Mouse (Mus musculus): Measurements from ENCODE around the gene Mast3.
A peak's percentile ranks its signal among the peaks of the same experiment; 100 is the strongest.
"Not testable (repeated sequence)": the region's sequence is repeated elsewhere in the genome, so short reads cannot be mapped to it uniquely, and the experiment has no call there.

Mast3 gene

DNA sequence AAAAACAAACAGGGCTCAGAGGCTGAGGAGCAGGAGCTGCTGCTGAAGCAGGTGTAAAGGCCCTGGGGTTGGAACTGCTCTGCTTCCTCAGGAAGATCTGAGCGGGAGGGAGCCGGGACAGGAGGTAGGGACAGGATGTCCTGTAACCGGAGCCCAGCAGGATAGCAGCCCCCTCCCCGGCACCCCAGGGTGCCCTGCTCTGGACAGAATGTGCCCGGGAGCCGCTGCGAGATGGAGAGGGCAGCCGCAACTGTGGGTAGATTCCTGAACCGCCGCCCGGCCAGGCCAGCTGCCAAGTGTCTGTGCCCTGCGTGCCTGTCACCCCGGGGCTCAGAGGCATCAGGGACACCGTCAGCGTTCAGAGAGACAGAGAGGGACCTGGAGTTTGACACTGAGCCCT, 28.7 kb upstream of the Mast3 start:
- peak; percentile 46 to 52 for DNase-seq

DNA sequence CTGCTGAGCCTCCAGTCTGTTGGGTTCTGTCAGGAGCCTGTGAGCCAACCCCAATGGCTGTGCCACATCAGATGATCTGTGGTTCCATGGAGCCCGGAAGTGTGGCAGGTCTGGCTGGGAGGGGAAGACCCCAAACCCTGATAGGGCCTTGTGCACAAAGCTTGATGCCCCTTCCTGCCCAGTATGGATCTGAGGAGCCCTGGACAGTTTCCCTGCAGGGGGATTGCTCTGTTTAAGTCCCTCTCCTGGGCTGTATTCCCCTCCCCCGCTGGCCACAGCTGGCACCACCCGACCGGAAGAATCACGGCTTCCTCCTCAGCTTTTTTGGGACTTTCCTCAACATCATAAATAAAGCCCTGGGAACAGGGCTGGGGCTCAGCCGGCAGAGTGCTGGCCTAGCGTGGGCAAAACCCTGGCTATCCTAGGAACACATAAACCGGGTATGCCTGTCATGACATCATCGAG, 28.2 kb upstream of the Mast3 start:
- DNase-seq, result no peak

DNA sequence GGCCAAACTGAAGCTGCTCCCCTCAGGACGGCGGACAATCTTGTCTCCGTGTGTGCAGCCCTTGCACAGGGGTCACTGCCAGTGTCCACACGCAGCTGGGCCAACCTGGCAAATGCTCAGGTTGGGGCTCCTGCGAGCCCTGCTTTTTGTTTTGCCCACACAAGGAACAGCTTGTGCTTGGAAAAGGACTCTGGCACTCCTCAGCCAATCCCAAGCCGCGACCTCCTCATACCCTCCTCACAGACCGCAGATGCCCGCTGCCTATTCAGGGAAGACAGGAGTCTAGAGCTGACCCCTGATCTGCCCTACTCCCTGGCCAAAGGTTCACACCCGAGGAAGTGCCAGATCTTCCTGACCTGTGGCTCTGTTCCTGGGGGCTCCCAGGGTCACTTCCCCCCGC, 27.5 kb upstream of the Mast3 start:
- no peak for DNase-seq

DNA sequence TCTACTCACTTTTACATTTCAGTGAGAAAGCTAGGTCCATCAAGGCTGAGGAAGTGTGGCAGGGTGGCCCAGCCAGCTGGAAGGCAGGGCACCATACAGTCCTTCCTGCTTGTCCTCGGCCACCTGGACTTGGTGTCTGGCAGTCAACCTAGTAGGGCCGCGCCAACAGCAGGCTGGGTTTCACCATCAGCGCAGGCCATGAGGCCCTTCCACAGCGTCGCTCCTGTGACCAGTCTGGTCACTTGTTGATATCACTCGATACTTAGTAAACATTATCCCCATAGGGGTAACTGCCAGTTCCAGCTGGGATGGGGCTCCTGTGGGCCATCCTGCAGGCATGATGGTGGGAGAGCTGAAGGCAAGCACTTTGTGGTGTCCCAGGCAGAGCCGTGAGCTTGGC, 26.7 kb upstream of the Mast3 start:
- no peak for DNase-seq

DNA sequence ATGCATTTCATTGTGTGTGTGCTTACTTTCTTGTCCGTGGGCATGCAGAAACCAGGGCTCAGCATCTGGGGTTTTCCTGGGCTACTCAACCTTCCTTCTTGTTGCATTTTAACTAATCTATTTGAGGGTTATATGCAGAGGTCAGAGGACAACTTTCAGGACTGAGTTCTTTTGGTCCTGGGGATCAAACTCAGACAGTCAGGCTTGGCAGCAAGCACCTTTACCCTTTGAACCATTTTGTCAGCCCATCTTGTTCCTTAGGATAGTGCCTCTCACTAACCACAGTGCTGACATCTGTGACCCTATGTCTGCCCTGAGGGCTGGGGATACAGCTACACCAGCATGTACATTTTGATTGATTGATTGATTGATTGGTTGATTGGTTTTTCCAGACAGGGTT, 22.9 kb upstream of the Mast3 start:
- DNase-seq, result no peak

DNA sequence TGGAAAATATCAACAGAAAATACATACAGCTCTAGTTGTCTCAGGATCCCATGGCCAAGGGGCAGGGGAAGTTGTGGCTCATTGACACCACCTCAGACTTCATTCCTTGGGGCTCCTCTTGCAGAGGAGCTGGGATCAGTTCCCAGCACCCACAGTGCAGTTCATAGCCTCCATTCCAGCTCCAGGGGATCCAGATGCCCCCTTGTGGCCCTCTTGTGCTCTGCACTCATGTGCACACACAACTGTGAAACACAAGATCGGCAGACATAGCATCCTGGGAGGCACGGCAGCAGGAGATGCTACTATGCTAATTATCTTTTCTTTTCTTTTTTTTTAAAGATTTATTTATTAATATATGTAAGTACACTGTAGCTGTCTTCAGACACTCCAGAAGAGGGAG, 22.2 kb upstream of the Mast3 start:
- no peak for DNase-seq

DNA sequence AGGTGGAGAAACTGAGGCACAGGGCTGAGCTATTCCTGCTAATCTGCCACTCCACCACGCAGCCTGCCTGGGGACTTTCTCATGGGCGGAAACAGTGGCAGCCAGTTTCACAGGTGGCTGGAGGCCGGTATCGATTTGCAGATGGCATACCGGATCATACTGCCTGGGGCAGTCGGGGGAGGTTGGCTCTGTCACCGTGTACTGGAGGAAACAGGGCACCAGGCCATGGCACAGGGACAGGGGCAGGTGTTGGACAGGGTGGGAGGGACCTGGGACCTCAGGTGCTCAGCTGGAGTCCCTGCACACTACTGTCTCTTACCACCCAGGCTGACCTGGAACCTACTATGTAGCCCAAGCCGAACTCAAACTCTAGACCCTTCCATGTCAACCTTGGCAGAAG, 21.0 kb upstream of the Mast3 start:
- DNase-seq, result no peak

DNA sequence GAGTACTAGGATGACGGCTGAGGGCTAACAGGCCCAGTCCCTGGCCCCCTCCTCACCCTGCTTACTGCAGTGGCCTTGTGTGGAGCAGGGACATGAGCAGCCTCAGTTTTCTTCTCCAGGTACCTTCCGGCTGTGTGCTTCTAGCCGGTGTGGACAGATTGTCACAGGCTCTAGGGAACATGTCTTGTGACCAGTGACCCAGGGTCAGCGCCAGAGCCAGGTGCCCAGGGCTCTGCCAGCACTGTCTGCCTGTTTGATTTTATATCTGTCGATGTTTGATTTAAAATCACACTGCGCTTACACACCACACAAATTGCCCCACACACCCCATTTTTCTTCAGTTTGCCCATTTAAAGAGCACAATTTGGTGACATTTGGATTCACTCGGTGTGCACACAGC, 18.9 kb upstream of the Mast3 start:
- no peak for DNase-seq

DNA sequence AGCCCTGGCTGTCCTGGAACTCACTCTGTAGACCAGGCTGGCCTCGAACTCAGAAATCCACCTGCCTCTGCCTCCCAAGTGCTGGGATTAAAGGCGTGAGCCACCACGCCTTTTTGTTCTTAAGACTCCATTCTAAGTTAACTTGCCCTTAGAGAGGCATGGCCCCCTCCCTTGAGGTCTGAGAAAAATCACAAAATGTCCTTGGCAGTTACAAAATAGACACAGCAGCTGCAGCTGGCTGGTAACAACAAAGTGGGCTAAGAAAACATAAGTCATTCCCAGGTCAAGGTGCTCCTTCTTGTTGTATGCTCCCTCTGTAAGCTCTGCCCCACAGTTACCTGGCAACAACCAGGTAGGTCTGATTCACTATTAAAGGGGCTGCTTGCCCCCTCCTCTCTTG, 17.7 kb upstream of the Mast3 start:
- DNase-seq, result not testable (repeated sequence)

DNA sequence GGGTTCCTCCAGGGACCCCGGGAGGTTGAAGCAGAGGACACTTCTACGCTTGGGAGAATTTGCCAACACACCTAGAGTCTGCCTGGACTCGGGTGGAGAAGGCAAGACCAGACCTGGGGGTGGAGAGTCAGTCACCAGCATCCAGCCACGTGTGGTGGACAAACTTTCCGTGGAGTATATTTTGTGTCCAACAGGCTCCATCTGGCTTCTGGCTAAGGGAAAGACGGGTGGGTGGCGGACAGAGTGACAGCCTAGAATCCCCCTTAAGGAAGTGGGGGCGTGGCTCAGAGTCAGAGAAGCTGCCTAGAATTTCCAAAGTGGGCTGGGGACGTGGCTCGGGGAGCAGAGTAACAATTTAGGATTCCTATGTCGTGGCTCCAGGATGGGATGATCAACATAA, 17.1 kb upstream of the Mast3 start:
- no peak for DNase-seq

DNA sequence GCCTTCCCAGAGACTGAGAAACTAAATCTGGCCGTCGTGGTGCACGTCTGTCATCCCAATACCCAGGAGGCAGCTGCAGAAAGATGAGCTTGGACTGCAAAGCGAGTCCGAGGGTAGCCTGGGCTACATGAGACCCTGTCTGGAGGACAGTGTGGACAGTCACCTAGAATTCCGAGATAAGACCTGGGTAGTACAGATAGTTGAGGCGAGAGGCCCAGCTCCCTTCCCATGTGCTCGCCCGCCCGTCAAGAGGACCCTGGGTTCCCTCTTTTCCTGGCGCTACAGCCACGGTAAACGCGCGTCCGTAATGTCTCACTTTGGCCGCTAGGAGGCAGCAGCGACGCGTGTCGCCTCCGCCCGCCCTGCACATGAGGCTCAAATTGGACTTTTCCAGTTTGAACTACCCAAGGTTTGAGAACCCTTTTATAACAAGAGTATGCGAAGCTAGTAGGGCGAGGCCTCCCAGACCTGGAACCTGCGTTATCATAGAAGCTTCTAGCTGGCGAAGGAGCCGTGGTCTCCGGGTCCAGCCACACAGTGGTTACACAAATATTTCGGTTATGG, 16.6 kb upstream of the Mast3 start:
- DNase-seq, result peak; percentile 52 to 81

DNA sequence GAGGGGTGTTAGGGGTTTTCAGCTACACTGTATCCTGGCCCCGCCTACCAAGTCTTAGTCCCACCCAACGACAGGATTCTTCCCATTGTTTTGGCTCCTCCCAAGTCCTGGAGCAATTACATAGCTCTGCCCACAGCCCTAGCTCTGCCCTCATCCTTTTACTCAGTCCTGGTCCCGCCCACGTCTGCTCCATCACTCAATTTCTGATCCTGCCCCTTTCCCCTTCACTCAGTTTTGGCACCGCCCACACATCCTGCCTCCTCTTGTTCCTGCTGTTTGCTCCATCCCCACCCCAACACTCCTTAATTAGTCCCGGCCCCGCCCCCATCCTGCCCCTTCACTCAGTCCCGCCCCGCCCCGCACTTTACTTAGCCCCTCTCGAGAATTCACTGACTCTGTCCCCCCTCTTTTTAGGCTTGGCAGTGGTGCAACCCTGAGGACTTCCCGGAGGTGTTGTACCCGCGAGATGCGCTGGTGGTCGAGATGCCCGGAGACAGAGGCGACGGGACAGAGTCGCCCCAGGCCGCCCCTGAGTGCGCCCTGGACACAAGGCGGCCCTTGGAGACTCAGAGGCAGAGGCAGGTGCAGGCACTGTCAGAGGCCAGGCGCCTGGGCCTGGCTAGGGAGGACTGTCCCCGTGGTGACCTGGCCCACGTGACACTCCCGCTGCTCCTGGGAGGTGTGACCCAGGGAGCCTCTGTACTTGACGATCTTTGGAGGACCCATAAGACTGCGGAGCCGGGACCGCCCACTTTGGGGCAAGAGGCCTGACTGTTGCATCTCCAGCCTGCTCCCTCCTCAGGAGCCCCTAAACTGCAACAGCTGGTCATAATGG, 15.5 kb upstream of the Mast3 start:
- peak in 1 of 2 experiments; percentile 34 for DNase-seq

DNA sequence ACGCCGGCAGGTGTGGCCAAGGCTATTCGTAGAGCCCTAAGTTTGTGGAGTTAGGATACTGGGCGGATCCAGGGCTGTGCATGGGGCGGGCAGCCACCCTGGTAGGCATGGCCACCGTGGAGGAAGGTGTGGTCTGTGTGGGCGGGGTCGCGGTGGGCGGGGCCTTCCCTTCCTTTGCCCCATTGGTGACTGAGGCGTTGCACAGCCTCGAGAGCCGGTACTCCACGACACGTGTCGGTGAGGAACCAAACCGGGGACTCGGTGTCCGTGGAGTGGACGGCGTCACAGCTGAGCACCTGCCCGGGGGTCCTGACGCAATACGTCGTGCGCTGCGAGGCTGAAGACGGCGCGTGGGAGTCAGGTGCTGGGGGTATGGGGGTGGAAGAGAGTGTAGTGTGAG, 11.8 kb upstream of the Mast3 start:
- no peak for DNase-seq

DNA sequence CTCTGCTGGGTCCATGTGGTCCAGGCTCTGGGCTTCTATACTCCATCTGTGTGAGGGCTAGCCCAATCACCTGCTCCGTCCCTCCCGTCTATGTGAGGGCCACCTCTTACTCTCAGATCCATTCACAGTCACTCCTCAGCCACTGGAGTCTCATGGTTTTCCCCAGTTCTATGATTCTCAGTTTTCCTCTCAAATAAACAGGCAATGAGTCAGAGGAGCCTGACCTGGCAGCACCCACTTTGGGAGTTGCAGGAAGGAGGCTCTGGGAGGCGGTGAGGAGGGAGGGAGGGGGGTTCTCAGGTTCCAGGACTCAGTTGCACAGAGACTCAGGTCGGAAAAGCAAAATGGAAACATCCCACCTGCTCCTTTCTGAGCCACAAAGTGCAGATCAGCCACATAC, 8.0 kb upstream of the Mast3 start:
- no peak for DNase-seq

DNA sequence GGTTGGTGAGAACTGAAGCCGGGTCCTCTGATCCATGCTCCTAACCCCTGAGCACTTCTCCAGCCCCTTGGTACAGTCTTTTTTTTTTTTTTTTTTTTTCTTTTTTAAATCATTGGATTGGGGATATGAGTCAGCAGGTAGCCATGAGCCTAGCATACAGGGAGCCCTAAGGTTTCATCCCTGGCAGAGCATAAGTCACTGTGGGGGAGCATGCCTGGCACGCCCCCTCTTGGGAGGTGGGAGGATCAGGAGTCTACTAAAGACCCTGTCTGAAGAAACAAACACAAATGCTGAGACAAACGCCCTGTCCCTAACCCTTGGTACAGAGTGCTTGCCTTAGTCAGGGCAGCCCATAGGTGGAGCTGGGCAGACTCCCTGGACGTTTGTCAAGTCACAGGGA, 7.2 kb upstream of the Mast3 start:
- no peak for DNase-seq

DNA sequence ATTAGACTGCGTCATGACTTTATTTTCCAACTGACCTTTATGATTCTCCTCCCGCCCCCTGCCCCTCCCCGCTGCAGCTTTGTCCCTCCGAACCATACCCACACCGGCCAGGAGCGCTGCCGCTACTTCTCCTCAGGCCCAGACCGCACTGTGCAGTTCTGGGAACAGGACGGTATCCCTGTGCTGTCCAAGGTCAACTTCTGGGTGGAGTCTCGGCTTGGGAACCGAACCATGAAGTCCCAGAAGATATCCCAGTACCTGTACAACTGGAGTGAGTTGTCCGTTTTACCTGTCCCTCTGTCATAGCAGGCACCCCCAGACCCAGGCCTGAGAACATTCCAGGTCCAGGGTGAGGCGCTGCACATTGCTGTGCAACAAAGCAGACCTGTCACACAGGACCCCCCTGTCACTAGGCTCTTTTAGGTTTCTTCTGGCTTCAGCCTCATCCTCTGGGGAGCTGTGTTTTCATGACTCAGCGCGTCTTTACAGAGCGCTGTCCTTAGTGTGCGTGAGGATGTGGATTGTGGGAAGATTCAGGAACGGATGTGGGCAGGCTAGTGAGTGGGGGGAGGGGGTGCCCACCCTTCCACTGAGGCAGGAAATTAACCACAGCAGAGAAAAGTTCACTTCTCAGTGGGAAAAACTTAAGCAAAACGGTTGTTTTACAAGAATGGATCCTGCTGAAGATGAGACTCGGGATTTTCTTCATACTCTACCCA, 6.3 kb upstream of the Mast3 start:
- no peak for DNase-seq

DNA sequence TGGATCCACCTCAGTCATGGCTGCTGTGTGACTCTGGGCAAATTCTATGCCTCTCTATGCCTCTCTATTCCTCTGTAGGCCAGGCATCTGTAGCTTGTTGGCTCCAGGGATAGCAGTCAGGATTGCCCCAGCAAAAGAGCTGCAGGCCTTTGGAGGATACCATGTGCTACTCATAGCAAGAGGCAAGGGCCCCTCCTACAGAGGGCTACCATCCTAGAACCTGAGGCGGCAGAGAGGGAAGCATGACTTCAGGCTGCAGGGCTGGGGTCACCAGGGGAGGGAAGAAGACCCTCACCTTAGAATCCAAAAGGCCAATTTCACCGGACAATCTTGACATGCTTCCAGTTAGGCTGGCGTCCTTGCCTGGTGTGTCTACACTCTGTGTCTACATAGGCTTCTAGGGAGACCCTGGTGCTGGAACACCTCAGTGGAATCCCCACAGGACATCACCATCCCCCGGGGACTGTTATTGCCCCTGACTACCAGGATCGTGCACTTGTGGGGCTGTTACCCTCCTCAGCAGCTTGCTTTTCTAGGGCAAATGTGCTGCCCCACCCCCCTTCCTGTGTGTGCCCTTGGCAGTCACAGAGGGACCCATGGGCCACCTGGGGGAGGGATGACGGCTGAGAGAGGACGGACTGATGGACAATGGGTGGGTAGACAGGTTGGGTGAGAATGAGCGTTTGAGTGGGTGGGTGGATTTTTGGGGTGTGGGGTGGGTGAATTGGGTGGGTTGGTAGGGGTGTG, 4.3 kb upstream of the Mast3 start:
- DNase-seq, result no peak

DNA sequence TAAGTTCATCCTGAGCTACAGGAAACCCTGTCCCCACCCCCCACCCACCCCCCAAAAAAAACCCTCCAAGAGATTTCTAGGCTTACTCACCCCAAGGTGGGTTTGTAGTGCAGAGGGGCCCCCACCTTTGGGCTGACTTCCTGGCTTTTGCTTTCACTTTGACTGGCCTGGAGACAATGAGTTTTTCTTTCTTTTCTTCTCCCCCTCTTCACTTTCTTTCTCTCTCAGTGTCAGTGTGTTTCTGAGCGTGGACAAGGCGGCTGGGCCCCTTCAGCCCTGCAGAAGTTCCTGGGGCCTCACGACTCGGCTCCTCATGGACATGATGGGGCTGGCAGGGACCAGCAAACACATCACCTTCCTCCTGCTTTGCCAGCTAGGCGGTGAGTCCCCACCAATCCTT, 3.4 kb upstream of the Mast3 start, which contains the start of gene Il12rb1:
TSS of gene Il12rb1 (plus strand) at position 211 of the 400 bp plus-strand sequence.
- DNase-seq, result no peak

DNA sequence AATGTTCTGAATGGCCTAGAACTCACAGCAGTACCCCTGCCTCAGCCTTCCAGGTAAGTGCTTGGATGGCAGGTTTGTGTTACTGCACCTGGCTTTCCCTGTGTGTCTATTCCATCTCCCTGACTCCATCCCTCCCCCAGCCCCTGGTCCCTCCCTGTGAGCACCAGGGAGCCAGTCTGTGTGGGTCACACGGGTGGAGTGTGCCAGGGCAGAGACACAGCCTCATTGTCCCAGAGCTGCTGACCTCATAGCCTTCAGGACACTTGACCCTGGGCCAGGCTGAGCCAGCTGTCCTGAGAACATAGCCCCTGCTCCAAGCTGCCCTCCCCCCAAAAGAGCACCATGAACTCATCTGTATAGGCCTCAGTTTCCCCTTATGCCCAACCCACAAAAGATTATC, 2.5 kb upstream of the Mast3 start:
- no peak for DNase-seq

DNA sequence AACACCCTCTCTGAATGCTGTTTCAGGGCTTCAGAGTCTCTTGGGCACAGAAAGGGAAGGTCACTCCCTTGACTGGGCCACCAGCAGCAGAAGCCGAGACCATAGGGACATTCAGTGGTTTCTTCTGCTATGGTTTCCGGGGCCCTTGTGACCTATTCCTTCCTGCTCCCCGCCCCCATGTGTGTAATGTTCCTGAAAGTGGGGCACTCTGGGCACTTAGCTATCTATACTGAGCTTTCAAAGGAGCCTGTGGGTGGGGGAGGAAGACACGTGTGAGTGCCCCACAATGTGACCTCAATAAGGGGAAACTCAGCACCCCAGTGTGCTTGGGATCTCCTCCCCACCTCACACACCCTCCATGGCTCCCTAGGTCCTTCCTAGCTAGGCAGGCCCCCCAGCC, 1.7 kb upstream of the Mast3 start:
- no peak for DNase-seq

DNA sequence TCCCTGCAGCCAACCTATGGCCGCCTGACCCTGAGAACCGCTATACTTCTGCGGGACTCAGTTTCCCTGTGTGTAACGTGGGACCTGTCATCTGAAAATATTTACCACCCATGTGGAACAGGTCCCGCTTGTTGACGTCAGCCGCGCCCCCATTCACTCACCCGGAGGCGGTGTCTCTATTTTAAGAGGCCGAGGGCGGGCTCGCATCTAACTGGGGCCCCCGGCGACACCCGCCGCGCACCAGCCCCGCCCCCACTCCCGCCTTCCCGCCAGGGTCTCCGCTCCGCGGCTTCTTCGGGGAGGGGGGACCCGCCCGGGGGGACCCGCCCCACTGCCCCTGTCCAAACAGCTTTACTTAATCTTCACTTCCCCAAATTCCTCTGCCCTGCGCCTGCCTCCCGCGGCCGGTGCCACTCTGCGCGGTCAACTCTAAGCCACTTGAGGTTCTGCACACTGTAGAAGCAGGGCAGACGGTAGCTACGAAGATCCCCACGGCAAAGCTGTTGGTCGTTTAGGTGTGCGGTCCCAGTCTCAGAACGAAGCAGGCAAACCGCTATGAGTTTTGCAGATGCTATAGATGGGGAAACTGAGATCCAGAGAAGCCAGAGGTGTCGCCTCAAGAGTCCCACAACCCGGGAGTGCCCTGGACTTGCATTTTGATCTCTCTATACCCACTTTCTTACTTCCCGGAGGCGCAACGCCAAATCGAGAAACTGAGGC, 933 bp downstream of the Mast3 start:
- no peak for DNase-seq

DNA sequence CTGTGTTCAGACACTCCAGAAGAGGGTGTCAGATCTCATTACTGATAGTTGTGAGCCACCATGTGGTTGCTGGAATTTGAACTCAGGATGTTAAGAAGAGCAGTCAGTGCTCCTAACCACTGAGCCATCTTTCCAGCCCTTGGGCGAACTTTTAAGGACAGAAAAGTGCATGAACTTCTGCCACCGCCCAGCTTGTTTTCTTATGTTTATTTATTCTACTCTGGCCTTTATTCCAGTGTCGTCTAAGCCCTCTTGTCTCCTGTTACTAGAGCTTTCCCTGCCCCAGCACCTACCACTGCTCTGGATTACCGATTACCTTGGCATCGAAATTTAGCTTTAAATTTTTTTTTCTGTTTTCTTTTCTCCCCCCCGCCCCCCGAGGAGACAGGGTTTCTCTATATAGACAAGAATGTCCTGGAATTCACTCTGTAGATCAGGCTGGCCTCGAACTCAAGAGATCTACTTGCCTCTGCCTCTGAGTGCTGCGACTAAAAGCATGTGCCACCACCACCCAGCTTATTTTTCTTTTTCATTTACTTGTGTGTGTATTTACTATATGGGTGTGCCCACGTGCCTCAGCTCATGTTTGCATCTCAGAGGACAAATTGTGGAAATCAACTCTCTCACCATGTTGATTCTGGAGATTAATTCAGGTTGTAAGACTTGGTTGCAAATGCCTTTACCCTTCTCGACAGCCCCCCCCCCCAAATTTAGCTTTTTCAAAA, 1.9 kb downstream of the Mast3 start:
- no peak for DNase-seq
